Mouse (Mus musculus) lung, adult 2 months (tissue): ENCODE results near the gene Tnfrsf14.

ENCODE experiments used
- CTCF ChIP-seq: fragments of 200-500 bp; IDR thresholded peaks from 2 replicates; pipeline ENCODE4 v1.5.1; 2011; ENCODE audit warnings: mild to moderate bottlenecking, low read length, control low read depth; ENCODE audit not compliant: insufficient read depth
- POLR2A ChIP-seq: fragments of 200-500 bp; IDR thresholded peaks from 2 replicates; pipeline ENCODE4 v1.6.1; 2011; ENCODE audit warnings: low read depth, mild to moderate bottlenecking, control low read depth, low read length, borderline replicate concordance; ENCODE audit errors: extremely low read depth

- no peak for TF ChIP-seq POLR2A
- no peak for TF ChIP-seq CTCF
Observed at GRCm38 (mm10) chr4:154882014-154882659, 46.2 kb downstream of the Tnfrsf14 start.
